Mouse (Mus musculus): ENCODE data around the gene Ypel1. TPM values are rescaled to one million over a fixed set of nuclear protein-coding genes. Genes with fewer than 3 reads are reported as not detected.

Ypel1 gene
- total RNA-seq (2021), result 10 to 100 TPM; 36.4 to 40.6 TPM
- long read RNA-seq, experiment 1, transcript Ypel1-204 (4 exons, 2,185 nt), result minor isoform, 7 of 56 reads
- long read RNA-seq, experiment 1, transcript Ypel1-201 (5 exons, 3,322 nt), result major isoform, 42 of 56 reads
- long read RNA-seq, experiment 1, partial matches to known transcripts, result 1 of 56 reads
- long read RNA-seq, experiment 1, other reads (novel, unspliced or antisense), result 6 of 56 reads
- long read RNA-seq, experiment 2, transcript Ypel1-201 (5 exons, 3,322 nt), result major isoform, 38 of 50 reads
- long read RNA-seq, experiment 2, partial matches to known transcripts, result 1 of 50 reads
- long read RNA-seq, experiment 2, other reads (novel, unspliced or antisense), result 9 of 50 reads

- Histone ChIP-seq H3K4me3 (peak within 1 kb of the TSS; percentile 71), H3K27ac (peak within 1 kb of the TSS; percentile 84)
- peak; percentile 39 for TF ChIP-seq CTCF (IDR thresholded peaks at IDR 0.05)
- intact Hi-C loops (cut with DNase I), result loop anchor here (2.0 to 5.0 kb wide), 3 partner anchors 83 to 208 kb away; partner anchors contain the start of gene Tmem191c
- peak; percentile 88 to 90 for DNase-seq (ENCODE audit: extremely low spot score in 1 of 2, low spot score in 2 of 2)
Measured at GRCm38 (mm10) chr16:17069511-17070443, at the start of gene Ypel1. TSS of gene Ypel1 (plus strand) at chr16:17069696.

GRCm38 (mm10) chr16:17024469-17025148 is 44.9 kb upstream of the Ypel1 start:
- no peak for DNase-seq (ENCODE audit: extremely low spot score in 1 of 2, low spot score in 2 of 2)
- no peak for TF ChIP-seq CTCF (IDR thresholded peaks at IDR 0.05)
- peak overlapping the region; percentile 22; the same call in 1 of the 2 replicates for H3K27ac ChIP-seq
- no peak overlapping the region for H3K4me3 ChIP-seq
- intact Hi-C loops (cut with DNase I), result no loop called here

GRCm38 (mm10) chr16:17029971-17030695 is 39.4 kb upstream of the Ypel1 start:
- intact Hi-C loops (cut with DNase I), result loop anchor here (5.0 kb wide), 2 partner anchors 98 to 118 kb away; no protein-coding TSS in a partner anchor
- Histone ChIP-seq H3K27ac (peak overlapping the region; percentile 53; the same call in 1 of the 2 replicates), H3K4me3 (no peak overlapping the region)
- no peak for DNase-seq (ENCODE audit: extremely low spot score in 1 of 2, low spot score in 2 of 2)
- no peak for TF ChIP-seq CTCF (IDR thresholded peaks at IDR 0.05)

- intact Hi-C loops (cut with DNase I), result loop anchor here (5.0 kb wide), 2 partner anchors 101 to 121 kb away; no protein-coding TSS in a partner anchor
- Histone ChIP-seq H3K4me3 (no peak overlapping the region), H3K27ac (no peak overlapping the region)
- DNase-seq (ENCODE audit: extremely low spot score in 1 of 2, low spot score in 2 of 2), result no peak
- TF ChIP-seq CTCF (IDR thresholded peaks at IDR 0.05), result no peak
Measured at GRCm38 (mm10) chr16:17033754-17034153, 35.7 kb upstream of the Ypel1 start.

- TF ChIP-seq CTCF (IDR thresholded peaks at IDR 0.05), result no peak
- no peak overlapping the region for H3K27ac ChIP-seq
- DNase-seq (ENCODE audit: extremely low spot score in 1 of 2, low spot score in 2 of 2), result no peak
- H3K4me3 ChIP-seq, result no peak overlapping the region
- intact Hi-C loops (cut with DNase I), result no loop called here
Measured at GRCm38 (mm10) chr16:17040716-17041115, 28.8 kb upstream of the Ypel1 start.

- H3K4me3 ChIP-seq, result no peak overlapping the region
- no peak for TF ChIP-seq CTCF (IDR thresholded peaks at IDR 0.05)
- no peak overlapping the region for H3K27ac ChIP-seq
- intact Hi-C loops (cut with DNase I), result no loop called here
- DNase-seq (ENCODE audit: extremely low spot score in 1 of 2, low spot score in 2 of 2), result no peak
Measured at GRCm38 (mm10) chr16:17041417-17041816, 28.1 kb upstream of the Ypel1 start.

- TF ChIP-seq CTCF (IDR thresholded peaks at IDR 0.05), result no peak
- peak overlapping the region; percentile 69 for H3K27ac ChIP-seq
- intact Hi-C loops (cut with DNase I), result no loop called here
- no peak overlapping the region for H3K4me3 ChIP-seq
- no peak for DNase-seq (ENCODE audit: extremely low spot score in 1 of 2, low spot score in 2 of 2)
Measured at GRCm38 (mm10) chr16:17044320-17044719, 25.2 kb upstream of the Ypel1 start.

- Histone ChIP-seq H3K4me3 (no peak overlapping the region), H3K27ac (no peak overlapping the region; the same call in 1 of the 2 replicates)
- no peak for DNase-seq (ENCODE audit: extremely low spot score in 1 of 2, low spot score in 2 of 2)
- intact Hi-C loops (cut with DNase I), result no loop called here
- no peak for TF ChIP-seq CTCF (IDR thresholded peaks at IDR 0.05)
Measured at GRCm38 (mm10) chr16:17045287-17045686, 24.2 kb upstream of the Ypel1 start.

- H3K4me3 ChIP-seq, result no peak overlapping the region
- H3K27ac ChIP-seq, result no peak overlapping the region
- DNase-seq (ENCODE audit: extremely low spot score in 1 of 2, low spot score in 2 of 2), result no peak
- intact Hi-C loops (cut with DNase I), result no loop called here
- no peak for TF ChIP-seq CTCF (IDR thresholded peaks at IDR 0.05)
Measured at GRCm38 (mm10) chr16:17049886-17050285, 19.6 kb upstream of the Ypel1 start.

GRCm38 (mm10) chr16:17052087-17052486 is 17.4 kb upstream of the Ypel1 start:
- no peak overlapping the region for H3K27ac ChIP-seq

GRCm38 (mm10) chr16:17053903-17054302 is 15.6 kb upstream of the Ypel1 start:
- no peak for TF ChIP-seq CTCF (IDR thresholded peaks at IDR 0.05)
- intact Hi-C loops (cut with DNase I), result no loop called here
- H3K27ac ChIP-seq, result no peak overlapping the region
- DNase-seq (ENCODE audit: extremely low spot score in 1 of 2, low spot score in 2 of 2), result no peak
- no peak overlapping the region for H3K4me3 ChIP-seq

More at GRCm38 (mm10) chr16:17052087-17052486, 17.4 kb upstream of the Ypel1 start:
- no peak for DNase-seq (ENCODE audit: extremely low spot score in 1 of 2, low spot score in 2 of 2)
- intact Hi-C loops (cut with DNase I), result no loop called here
- TF ChIP-seq CTCF (IDR thresholded peaks at IDR 0.05), result no peak
- H3K4me3 ChIP-seq, result no peak overlapping the region

All from left cerebral cortex, adult 2 months (tissue).